Mouse (Mus musculus) erythroblast, embryonic 14.5 days (primary cell): ENCODE measurements around the gene Enho. TPM values are rescaled to one million over a fixed set of nuclear protein-coding genes. Genes with fewer than 3 reads are reported as not detected.
"Not testable (repeated sequence)": the region's sequence is repeated elsewhere in the genome, so short reads cannot be mapped to it uniquely, and the experiment has no call there.

Experiments
- H3K27me3 ChIP-seq: 2 replicates; pipeline ENCODE4 v1.6.1; 2012; ENCODE audit warnings: inconsistent platforms; ENCODE audit not compliant: control insufficient read depth
- H3K36me3 ChIP-seq: 2 replicates; pipeline ENCODE4 v1.6.1; 2012; ENCODE audit warnings: mild to moderate bottlenecking, inconsistent platforms; ENCODE audit not compliant: control insufficient read depth
- H3K4me1 ChIP-seq: 2 replicates; pipeline ENCODE4 v1.6.1; 2012; ENCODE audit warnings: inconsistent platforms; ENCODE audit not compliant: control insufficient read depth
- H3K4me3 ChIP-seq: replicated peaks from 2 replicates; pipeline ENCODE3; 2012; ENCODE audit warnings: moderate library complexity, mild to moderate bottlenecking, inconsistent platforms
- H3K9me3 ChIP-seq: 2 replicates; pipeline ENCODE4 v1.6.1; 2012; ENCODE audit warnings: low read length, inconsistent platforms, mixed read lengths; ENCODE audit not compliant: control insufficient read depth
- GATA1 ChIP-seq: IDR thresholded peaks from 2 replicates; pipeline ENCODE4 v1.6.1; 2012; ENCODE audit warnings: low read length, inconsistent platforms, mixed read lengths
- TAL1 ChIP-seq: IDR thresholded peaks from 3 replicates; pipeline ENCODE4 v1.6.1; 2012; ENCODE audit warnings: low read length, inconsistent platforms, mixed read lengths
- polyA plus RNA-seq: library from polyadenylated mRNA; stranded (reverse); fragments of >175 nt; gene quantifications from 2 replicates; pipeline ENCODE4 v1.2.3, GENCODE M21; 2012

Gene Enho
- 0.04 TPM in 1 of 2 replicates, not detected in the other for polyA plus RNA-seq

- Histone ChIP-seq H3K27me3 (peaks cover 36% of the 10 kb centered on the region), H3K36me3 (no peaks in the 10 kb centered on the region), H3K4me3 (peak within 1 kb of the TSS; percentile 53), H3K9me3 (no peaks in the 10 kb centered on the region), H3K4me1 (peaks cover 13% of the 10 kb centered on the region)
- TF ChIP-seq TAL1, result no peak
- no peak for TF ChIP-seq GATA1
These were observed at the start of gene Enho for GRCm38 (mm10) chr4:41639913-41640507. TSS of gene Enho (minus strand) at chr4:41640324.

GRCm38 (mm10) chr4:41688562-41688961, 48.4 kb upstream of the Enho start:
- H3K9me3 ChIP-seq, H3K4me1 ChIP-seq, H3K4me3 ChIP-seq, H3K36me3 ChIP-seq: not testable (repeated sequence)
- H3K27me3 ChIP-seq, result peaks cover 21% of the 10 kb centered on the region

GRCm38 (mm10) chr4:41685882-41686492, 45.9 kb upstream of the Enho start:
- H3K4me1 ChIP-seq, H3K4me3 ChIP-seq, H3K36me3 ChIP-seq, H3K9me3 ChIP-seq: not testable (repeated sequence)
- H3K27me3 ChIP-seq, result peaks cover 30% of the 10 kb centered on the region

GRCm38 (mm10) chr4:41684931-41685453, 44.9 kb upstream of the Enho start:
- not testable (repeated sequence) for H3K36me3 ChIP-seq, H3K4me3 ChIP-seq, H3K9me3 ChIP-seq, H3K4me1 ChIP-seq
- peaks cover 34% of the 10 kb centered on the region for H3K27me3 ChIP-seq

GRCm38 (mm10) chr4:41684131-41684930, 44.2 kb upstream of the Enho start:
- not testable (repeated sequence) for H3K4me1 ChIP-seq
- peaks cover 34% of the 10 kb centered on the region for H3K27me3 ChIP-seq

GRCm38 (mm10) chr4:41683303-41683702, 43.2 kb upstream of the Enho start:
- not testable (repeated sequence) for H3K4me3 ChIP-seq, H3K9me3 ChIP-seq, H3K36me3 ChIP-seq, H3K4me1 ChIP-seq
- H3K27me3 ChIP-seq, result peaks cover 34% of the 10 kb centered on the region

More at GRCm38 (mm10) chr4:41684131-41684930, 44.2 kb upstream of the Enho start:
- H3K36me3 ChIP-seq, H3K4me3 ChIP-seq, H3K9me3 ChIP-seq: not testable (repeated sequence)

- Histone ChIP-seq H3K36me3 (no peaks in the 10 kb centered on the region), H3K4me3 (no peak overlapping the region), H3K4me1 (no peaks in the 10 kb centered on the region), H3K27me3 (peaks cover 34% of the 10 kb centered on the region), H3K9me3 (no peaks in the 10 kb centered on the region)
- no peak for TF ChIP-seq TAL1
- no peak for TF ChIP-seq GATA1
These were observed 42.7 kb upstream of the Enho start for GRCm38 (mm10) chr4:41682789-41683188.

GRCm38 (mm10) chr4:41681947-41682346, 41.8 kb upstream of the Enho start:
- no peaks in the 10 kb centered on the region for H3K4me1 ChIP-seq
- TF ChIP-seq GATA1 (no peak), TAL1 (no peak)
- H3K4me3 ChIP-seq, result no peak overlapping the region
- no peaks in the 10 kb centered on the region for H3K9me3 ChIP-seq
- peaks cover 34% of the 10 kb centered on the region for H3K27me3 ChIP-seq
- H3K36me3 ChIP-seq, result no peaks in the 10 kb centered on the region

- no peaks in the 10 kb centered on the region for H3K4me1 ChIP-seq
- no peaks in the 10 kb centered on the region for H3K9me3 ChIP-seq
- peaks cover 32% of the 10 kb centered on the region for H3K27me3 ChIP-seq
- no peaks in the 10 kb centered on the region for H3K36me3 ChIP-seq
- no peak for TF ChIP-seq TAL1
- no peak for TF ChIP-seq GATA1
- H3K4me3 ChIP-seq, result no peak overlapping the region
These were observed 41.1 kb upstream of the Enho start for GRCm38 (mm10) chr4:41681176-41681575.
